Mouse (Mus musculus) bone marrow macrophage, adult 2 months (primary cell): Measurements from ENCODE around the gene Rin2.

Experiments
- CTCF ChIP-seq: IDR thresholded peaks from 2 replicates; pipeline ENCODE4 v1.5.1; 2012; ENCODE audit warnings: low read depth, mild to moderate bottlenecking, low read length, moderate library complexity
- POLR2A ChIP-seq: IDR thresholded peaks from 2 replicates; pipeline ENCODE4 v1.6.1; 2012; ENCODE audit warnings: mild to moderate bottlenecking, low read depth, low read length, borderline replicate concordance

DNA sequence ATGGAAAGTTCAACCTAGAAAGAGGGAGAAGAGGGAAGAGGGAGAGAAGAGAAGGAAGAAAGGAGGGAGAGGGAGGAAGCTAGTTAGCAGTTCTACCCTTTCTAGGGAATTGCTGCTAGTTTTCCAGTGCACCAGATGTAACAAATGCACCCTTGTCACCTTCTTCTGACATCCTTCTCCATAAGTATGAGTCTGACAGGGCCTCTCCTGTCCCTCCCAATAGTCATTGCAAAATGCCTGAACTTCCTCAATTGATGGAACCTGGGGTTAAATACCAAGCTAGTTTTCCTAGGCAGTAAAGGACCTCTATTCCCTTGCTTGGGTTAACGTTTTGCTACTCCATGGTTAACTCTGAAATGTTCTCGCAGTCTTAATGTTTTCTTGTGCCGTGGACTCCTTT lies 149.7 kb downstream of the Rin2 start:
- TF ChIP-seq CTCF, result no peak
- no peak for TF ChIP-seq POLR2A
